Mouse (Mus musculus) kidney, embryonic 16.5 days (tissue): ENCODE measurements around the gene Srp68. TPM values are rescaled to one million over a fixed set of nuclear protein-coding genes. Genes with fewer than 3 reads are reported as not detected.

ENCODE experiments used
- ATAC-seq: fragments of 200-750 bp; cut with Nextera tagmentation; 2 replicates; pipeline ENCODE4 v1.8.0; 2017; ENCODE audit warnings: moderate TSS enrichment; ENCODE audit not compliant: low FRiP score, low TSS enrichment
- H3K27ac ChIP-seq: fragments of 300-500 bp; sonication (generic); 2 replicates; pipeline ENCODE4 v1.5.1; 2014; ENCODE audit warnings: low read length
- H3K27me3 ChIP-seq: fragments of 300-500 bp; sonication (generic); 2 replicates; pipeline ENCODE4 v1.6.1; 2014; ENCODE audit warnings: low read length, control low read depth, mixed read lengths; ENCODE audit not compliant: insufficient read depth
- H3K36me3 ChIP-seq: fragments of 300-500 bp; sonication (generic); 2 replicates; pipeline ENCODE4 v1.6.1; 2014; ENCODE audit warnings: low read length, control low read depth, mixed read lengths; ENCODE audit not compliant: insufficient read depth
- H3K4me1 ChIP-seq: fragments of 300-500 bp; sonication (generic); 2 replicates; pipeline ENCODE4 v1.6.1; 2014; ENCODE audit warnings: low read length, control low read depth, mixed read lengths; ENCODE audit not compliant: insufficient read depth
- H3K4me2 ChIP-seq: fragments of 300-500 bp; sonication (generic); replicated peaks from 2 replicates; pipeline ENCODE4 v1.6.1; 2014; ENCODE audit warnings: low read depth, low read length
- H3K4me3 ChIP-seq: fragments of 300-500 bp; sonication (generic); 2 replicates; pipeline ENCODE4 v1.5.1; 2014; ENCODE audit warnings: mild to moderate bottlenecking, low read length
- H3K9ac ChIP-seq: fragments of 300-500 bp; sonication (generic); replicated peaks from 2 replicates; pipeline ENCODE4 v1.6.1; 2014; ENCODE audit warnings: low read length
- H3K9me3 ChIP-seq: fragments of 300-500 bp; sonication (generic); 2 replicates; pipeline ENCODE4 v1.6.1; 2016; ENCODE audit warnings: low read length, control low read depth
- WGBS: fragments of 180-500 bp; shearing (Covaris S2); extraction: QIAGEN DNeasy Blood & Tissue Kit; methylation state at CpG from one replicate; pipeline ENCODE4 v1.1.7; 2014; 5-methylcytosine and 5-hydroxymethylcytosine counted together
- polyA plus RNA-seq: library from polyadenylated mRNA; unstranded; fragments of >200 nt; fragmentation: Nextera tagmentation; extraction: Ambion mirVana; gene quantifications from 2 replicates; pipeline ENCODE4 v1.2.1, GENCODE M21; 2015

Gene Srp68
- polyA plus RNA-seq, 1 experiment from 2014 or later, result 96.7 TPM

DNA sequence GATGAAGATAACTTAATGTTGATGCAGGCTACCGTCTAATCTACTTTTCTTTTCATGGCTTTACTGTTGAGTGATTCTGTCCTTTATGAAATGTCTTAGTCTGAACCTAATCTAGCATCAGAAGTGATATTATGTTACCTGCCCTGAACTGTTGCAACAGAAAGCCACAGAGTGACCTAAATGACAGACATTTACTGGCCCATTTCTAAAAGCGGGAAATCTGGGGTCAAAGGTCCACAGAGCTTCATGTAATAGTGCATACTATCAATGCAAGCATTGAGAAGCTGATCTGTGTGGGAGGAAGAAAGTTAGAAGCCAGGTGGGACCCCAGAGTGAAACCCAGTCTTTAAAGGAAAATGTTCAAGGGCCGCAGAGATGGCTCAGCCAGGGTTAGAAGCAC lies 70.9 kb downstream of the Srp68 start:
- no peak overlapping the region for H3K27ac ChIP-seq
- peaks cover 17% of the 10 kb centered on the region for H3K36me3 ChIP-seq
- 90% methylated on average over 3 of the region's 3 CpGs for WGBS
- ATAC-seq, result no peak
- H3K27me3 ChIP-seq, result no peaks in the 10 kb centered on the region
- H3K4me1 ChIP-seq, result peaks cover 5% of the 10 kb centered on the region
- H3K4me2 ChIP-seq, result no peak overlapping the region
- H3K9me3 ChIP-seq, result no peaks in the 10 kb centered on the region
- no peak overlapping the region for H3K4me3 ChIP-seq
- no peak overlapping the region for H3K9ac ChIP-seq

GRCm38 (mm10) chr11:116201151-116201550 lies 72.9 kb downstream of the Srp68 start:
- 87% methylated on average over 2 of the region's 2 CpGs for WGBS
- peaks cover 13% of the 10 kb centered on the region for H3K36me3 ChIP-seq
- H3K27ac ChIP-seq, result no peak overlapping the region
- H3K9me3 ChIP-seq, result no peaks in the 10 kb centered on the region
- peaks cover 14% of the 10 kb centered on the region for H3K4me1 ChIP-seq
- ATAC-seq, result no peak
- no peak overlapping the region for H3K9ac ChIP-seq
- no peak overlapping the region for H3K4me3 ChIP-seq
- no peaks in the 10 kb centered on the region for H3K27me3 ChIP-seq
- no peak overlapping the region for H3K4me2 ChIP-seq

- peak within 1 kb of the TSS; percentile 86 for H3K4me3 ChIP-seq
- peak within 1 kb of the TSS; percentile 96 for H3K9ac ChIP-seq
- H3K4me1 ChIP-seq, result peaks cover 22% of the 10 kb centered on the region
- peak; percentile 97 for ATAC-seq
- under 1% methylated on average over 62 of the region's 62 CpGs for WGBS
- peak within 1 kb of the TSS; percentile 60 for H3K4me2 ChIP-seq
- H3K27ac ChIP-seq, result peak within 1 kb of the TSS; percentile 98
- no peaks in the 10 kb centered on the region for H3K27me3 ChIP-seq
- no peaks in the 10 kb centered on the region for H3K9me3 ChIP-seq
- H3K36me3 ChIP-seq, result peaks cover 10% of the 10 kb centered on the region
These were observed 75.1 kb downstream of the Srp68 start, which contains the start of the genes Ten1 and Acox1 for GRCm38 (mm10) chr11:116198639-116199531. Ten1 (plus strand) TSS chr11:116198855. Acox1 (minus strand) TSS chr11:116199045.

GRCm38 (mm10) chr11:116198132-116198531 lies 75.9 kb downstream of the Srp68 start:
- no peaks in the 10 kb centered on the region for H3K9me3 ChIP-seq
- peaks cover 5% of the 10 kb centered on the region; the same call in 1 of the 2 replicates for H3K36me3 ChIP-seq
- no peaks in the 10 kb centered on the region for H3K27me3 ChIP-seq
- no peak for ATAC-seq
- H3K9ac ChIP-seq, result peak overlapping the region; percentile 96
- WGBS, result 21% methylated on average over 13 of the region's 13 CpGs
- peaks cover 22% of the 10 kb centered on the region for H3K4me1 ChIP-seq
- peak overlapping the region; percentile 86 for H3K4me3 ChIP-seq
- H3K27ac ChIP-seq, result peak overlapping the region; percentile 98
- H3K4me2 ChIP-seq, result peak overlapping the region; percentile 60

- no peak overlapping the region for H3K9ac ChIP-seq
- WGBS, result 93% methylated on average over 6 of the region's 6 CpGs
- H3K4me3 ChIP-seq, result peak overlapping the region; percentile 86; the same call in 1 of the 2 replicates
- peaks cover 5% of the 10 kb centered on the region; the same call in 1 of the 2 replicates for H3K36me3 ChIP-seq
- H3K27me3 ChIP-seq, result no peaks in the 10 kb centered on the region
- no peaks in the 10 kb centered on the region for H3K9me3 ChIP-seq
- H3K4me1 ChIP-seq, result peaks cover 22% of the 10 kb centered on the region
- H3K27ac ChIP-seq, result no peak overlapping the region
- no peak for ATAC-seq
- H3K4me2 ChIP-seq, result peak overlapping the region; percentile 60
These were observed 76.5 kb downstream of the Srp68 start for GRCm38 (mm10) chr11:116197584-116197906.

DNA sequence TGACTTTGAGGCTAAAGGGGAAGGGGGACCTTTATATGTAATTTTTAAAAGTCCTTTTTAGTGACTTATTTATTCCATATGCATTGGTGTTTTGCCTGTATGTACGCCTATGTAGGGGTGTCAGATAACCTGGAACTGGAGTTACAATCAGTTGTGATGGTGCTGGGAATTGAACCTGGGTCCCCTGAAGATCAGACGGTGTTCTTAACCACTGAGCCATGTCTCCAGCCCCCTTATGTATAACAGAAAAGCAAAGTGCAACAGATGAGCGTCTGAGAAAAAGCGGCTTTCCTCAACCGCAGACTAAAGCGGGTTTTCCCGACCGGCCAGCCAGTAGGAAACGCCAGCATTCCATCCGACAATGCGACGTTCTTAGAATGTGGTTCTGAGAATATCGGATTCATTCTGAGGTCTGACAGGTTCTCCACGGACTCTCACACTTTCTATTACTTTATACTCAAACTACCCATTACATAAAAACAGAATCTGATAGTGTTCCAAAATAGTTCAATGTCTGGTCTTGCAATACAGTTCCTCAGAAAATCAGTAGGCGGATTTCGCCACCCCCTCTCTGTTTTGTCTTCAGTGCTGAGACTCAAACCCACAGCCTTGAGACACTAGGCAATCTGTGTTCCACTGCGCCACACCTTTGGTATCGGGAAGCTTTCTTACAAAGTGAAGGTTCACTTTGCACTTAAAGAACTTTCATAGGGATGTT lies 77.0 kb downstream of the Srp68 start:
- WGBS, result 93% methylated on average over 18 of the region's 18 CpGs
- ATAC-seq, result no peak
- no peak overlapping the region for H3K9ac ChIP-seq
- H3K9me3 ChIP-seq, result no peaks in the 10 kb centered on the region
- 0 out of 2 replicates have a peak overlapping the region, but pooled peaks have one; percentile 86 for H3K4me3 ChIP-seq
- H3K4me2 ChIP-seq, result no peak overlapping the region
- H3K36me3 ChIP-seq, result peaks cover 5% of the 10 kb centered on the region; the same call in 1 of the 2 replicates
- no peaks in the 10 kb centered on the region for H3K27me3 ChIP-seq
- no peak overlapping the region for H3K27ac ChIP-seq
- H3K4me1 ChIP-seq, result peaks cover 22% of the 10 kb centered on the region

GRCm38 (mm10) chr11:116196336-116196735 lies 77.7 kb downstream of the Srp68 start:
- Histone ChIP-seq H3K4me1 (peaks cover 22% of the 10 kb centered on the region), H3K4me2 (no peak overlapping the region), H3K9ac (no peak overlapping the region), H3K27me3 (no peaks in the 10 kb centered on the region), H3K4me3 (no peak overlapping the region), H3K27ac (no peak overlapping the region), H3K9me3 (no peaks in the 10 kb centered on the region), H3K36me3 (peaks cover 6% of the 10 kb centered on the region; the same call in 1 of the 2 replicates)
- 86% methylated on average over 3 of the region's 3 CpGs for WGBS
- ATAC-seq, result no peak

GRCm38 (mm10) chr11:116195252-116195651 lies 78.8 kb downstream of the Srp68 start:
- no peak for ATAC-seq
- no peaks in the 10 kb centered on the region for H3K9me3 ChIP-seq
- H3K27ac ChIP-seq, result peak overlapping the region; percentile 65; the same call in 1 of the 2 replicates
- H3K4me2 ChIP-seq, result no peak overlapping the region
- H3K27me3 ChIP-seq, result no peaks in the 10 kb centered on the region
- no peak overlapping the region for H3K4me3 ChIP-seq
- H3K36me3 ChIP-seq, result peaks cover 11% of the 10 kb centered on the region; the same call in 1 of the 2 replicates
- 63% methylated on average over 5 of the region's 5 CpGs for WGBS
- H3K9ac ChIP-seq, result 0 out of 2 replicates have a peak overlapping the region, but pooled peaks have one; percentile 9
- H3K4me1 ChIP-seq, result peaks cover 22% of the 10 kb centered on the region
